Mouse (Mus musculus) MEL (cell line): ENCODE measurements at regions not wholly inside any gene's neighbourhood (a gene's known extent, or its start where the extent isn't known, plus 50 kb on each side); places are given as distances from the start of the nearest gene placed in this dataset.
A peak's percentile ranks its signal among the peaks of the same experiment; 100 is the strongest.

ENCODE experiments used
- DNase-seq: peaks from one replicate; pipeline ENCODE4 v3.0.0; 2011; ENCODE audit warnings: low read depth, low spot score
- H3K27ac ChIP-seq: 2 replicates; pipeline ENCODE4 v1.5.1; 2012; ENCODE audit warnings: low read depth, mild to moderate bottlenecking, control low read depth, low read length, moderate library complexity; ENCODE audit not compliant: control insufficient read depth
- H3K27me3 ChIP-seq, 2 experiments: fragments of 150-350 bp in 1 of 2; sonication (generic) in 1 of 2; 2 replicates each; pipeline ENCODE4 v1.6.1; 2012; ENCODE audit warnings: low read length in 2 of 2, mild to moderate bottlenecking in 2 of 2, improper control_type of control experiment in 1 of 2, moderate library complexity in 1 of 2; ENCODE audit not compliant: insufficient read depth in 2 of 2, control insufficient read depth in 1 of 2
- H3K36me3 ChIP-seq, 2 experiments: 2 replicates each; pipeline ENCODE4 v1.6.1; 2012 to 2014; ENCODE audit warnings: low read length in 2 of 2, improper control_type of control experiment in 1 of 2, inconsistent platforms in 1 of 2, mild to moderate bottlenecking in 1 of 2; ENCODE audit not compliant: insufficient read depth in 2 of 2, control insufficient read depth in 1 of 2
- H3K4me1 ChIP-seq, 2 experiments: fragments of 150-350 bp in 1 of 2; sonication (generic) in 1 of 2; 2 replicates each; pipeline ENCODE4 v1.6.1; 2012; ENCODE audit warnings: low read length in 2 of 2, improper control_type of control experiment in 1 of 2, mild to moderate bottlenecking in 1 of 2; ENCODE audit not compliant: insufficient read depth in 2 of 2, control insufficient read depth in 1 of 2
- H3K4me3 ChIP-seq, 2 experiments: fragments of 150-350 bp in 1 of 2; sonication (generic) in 1 of 2; 2 replicates each; pipeline ENCODE4 v1.5.1; 2012; ENCODE audit warnings: low read depth in 2 of 2, low read length in 2 of 2, mild to moderate bottlenecking in 2 of 2, moderate library complexity in 2 of 2, control low read depth in 1 of 2, improper control_type of control experiment in 1 of 2; ENCODE audit not compliant: control insufficient read depth in 1 of 2, insufficient read depth in 1 of 2
- H3K79me2 ChIP-seq: 2 replicates; pipeline ENCODE4 v1.6.1; 2012; ENCODE audit warnings: mild to moderate bottlenecking, low read length, moderate library complexity; ENCODE audit not compliant: control insufficient read depth, poor library complexity, insufficient read depth
- H3K9ac ChIP-seq: 2 replicates; pipeline ENCODE4 v1.6.1; 2012; ENCODE audit warnings: low read depth, mild to moderate bottlenecking, control low read depth, low read length, moderate library complexity; ENCODE audit not compliant: control insufficient read depth, poor library complexity, severe bottlenecking
- H3K9me3 ChIP-seq: fragments of 150-350 bp; sonication (generic); replicated peaks from 2 replicates; pipeline ENCODE4 v1.6.1; 2012; ENCODE audit warnings: mild to moderate bottlenecking, low read length, improper control_type of control experiment, moderate library complexity; ENCODE audit not compliant: insufficient read depth
- CTCF ChIP-seq, 3 experiments: IDR thresholded peaks in 2 of 3; conservative IDR thresholded peaks in 1 of 3; 2 replicates each; pipeline ENCODE4 v1.5.1; 2011 to 2012; ENCODE audit warnings: low read length in 3 of 3, low read depth in 2 of 3, mild to moderate bottlenecking in 2 of 3, improper control_type of control experiment in 1 of 3, inconsistent platforms in 1 of 3, mixed read lengths in 1 of 3, moderate library complexity in 1 of 3; ENCODE audit not compliant: control insufficient read depth in 1 of 3, insufficient read depth in 1 of 3, poor library complexity in 1 of 3, severe bottlenecking in 1 of 3
- E2F4 ChIP-seq: IDR thresholded peaks from 2 replicates; pipeline ENCODE4 v1.6.1; 2011; ENCODE audit warnings: low read depth, low read length, improper control_type of control experiment, borderline replicate concordance
- ELF1 ChIP-seq: IDR thresholded peaks from 2 replicates; pipeline ENCODE4 v1.6.1; 2014; ENCODE audit warnings: low read depth, mild to moderate bottlenecking, inconsistent platforms, low read length, improper control_type of control experiment, moderate library complexity
- ETS1 ChIP-seq: IDR thresholded peaks from 2 replicates; pipeline ENCODE4 v1.6.1; 2012; ENCODE audit warnings: low read depth, mild to moderate bottlenecking, inconsistent platforms, low read length, improper control_type of control experiment, moderate library complexity
- MAFK ChIP-seq: IDR thresholded peaks from 2 replicates; pipeline ENCODE4 v1.6.1; 2011; ENCODE audit warnings: low read depth, mild to moderate bottlenecking, low read length, improper control_type of control experiment, borderline replicate concordance
- MXI1 ChIP-seq: IDR thresholded peaks from 2 replicates; pipeline ENCODE4 v1.6.1; 2011; ENCODE audit warnings: mild to moderate bottlenecking, low read depth, low read length, improper control_type of control experiment
- MYB ChIP-seq: IDR thresholded peaks from 2 replicates; pipeline ENCODE4 v1.6.1; 2011; ENCODE audit warnings: mild to moderate bottlenecking, low read depth, low read length, improper control_type of control experiment
- MYC ChIP-seq: IDR thresholded peaks from 2 replicates; pipeline ENCODE4 v1.6.1; 2011; ENCODE audit warnings: low read depth, mild to moderate bottlenecking, low read length, improper control_type of control experiment, moderate library complexity
- POLR2AphosphoS2 ChIP-seq: IDR thresholded peaks from 2 replicates; pipeline ENCODE4 v1.6.1; 2011; ENCODE audit warnings: low read length, improper control_type of control experiment
- POLR2AphosphoS5 ChIP-seq: IDR thresholded peaks from 2 replicates; pipeline ENCODE4 v1.6.1; 2012; ENCODE audit warnings: low read depth, borderline replicate concordance, mild to moderate bottlenecking, inconsistent platforms, low read length, moderate library complexity, mixed read lengths
- SIN3A ChIP-seq: IDR thresholded peaks from 2 replicates; pipeline ENCODE4 v1.6.1; 2012; ENCODE audit warnings: low read length, improper control_type of control experiment, inconsistent platforms
- SMC3 ChIP-seq: IDR thresholded peaks from 2 replicates; pipeline ENCODE4 v1.6.1; 2011; ENCODE audit warnings: low read depth, low read length, improper control_type of control experiment
- TAL1 ChIP-seq: IDR thresholded peaks from 2 replicates; pipeline ENCODE4 v1.6.1; 2012; ENCODE audit warnings: mild to moderate bottlenecking, inconsistent platforms, low read length, moderate library complexity, mixed read lengths
- UBTF ChIP-seq: IDR thresholded peaks from 2 replicates; pipeline ENCODE4 v1.6.1; 2012; ENCODE audit warnings: low read depth, mild to moderate bottlenecking, inconsistent platforms, low read length, improper control_type of control experiment, moderate library complexity, borderline replicate concordance; ENCODE audit not compliant: insufficient read depth
- USF2 ChIP-seq, 2 experiments: IDR thresholded peaks; 2 replicates each; pipeline ENCODE4 v1.6.1; 2011 to 2012; ENCODE audit warnings: improper control_type of control experiment in 2 of 2, low read length in 2 of 2, borderline replicate concordance in 1 of 2, inconsistent platforms in 1 of 2, low read depth in 1 of 2, mild to moderate bottlenecking in 1 of 2; ENCODE audit not compliant: insufficient read depth in 1 of 2
- ZMIZ1 ChIP-seq: IDR thresholded peaks from 2 replicates; pipeline ENCODE4 v1.6.1; 2012; ENCODE audit warnings: low read depth, mild to moderate bottlenecking, inconsistent platforms, low read length, improper control_type of control experiment, moderate library complexity

DNA sequence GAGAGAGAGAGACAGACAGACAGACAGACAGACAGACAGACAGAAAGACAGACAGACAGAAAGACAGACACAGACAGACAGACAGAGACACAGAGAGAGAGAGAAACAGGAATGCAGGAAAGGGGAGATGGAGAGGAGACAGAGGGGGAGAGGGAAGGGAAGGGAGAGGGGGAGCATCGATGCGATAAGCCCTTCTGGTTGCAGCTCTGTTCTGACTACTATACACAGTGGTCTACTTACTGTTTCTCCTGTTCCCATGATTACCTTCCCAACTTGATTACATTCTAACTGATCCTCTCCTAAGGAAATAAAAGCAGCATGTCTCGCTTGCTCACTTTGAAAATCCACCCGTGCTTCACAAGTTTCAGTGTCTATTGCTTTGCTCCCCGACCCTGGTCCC lies 116.8 kb upstream of the Selenok start:
- TF ChIP-seq ELF1 = no peak
- TF ChIP-seq MYB = no peak
- no peak for TF ChIP-seq MYC
- TF ChIP-seq POLR2AphosphoS2 = no peak
- no peak for TF ChIP-seq MAFK
- TF ChIP-seq ZMIZ1 = no peak
- no peak for TF ChIP-seq TAL1
- TF ChIP-seq UBTF = no peak
- TF ChIP-seq E2F4 = no peak
- no peak for TF ChIP-seq SMC3
- no peak for TF ChIP-seq SIN3A
- TF ChIP-seq USF2 (IDR thresholded peaks at IDR 0.05; ENCODE audit: borderline replicate concordance in 1 of 2, insufficient read depth in 1 of 2, low read depth in 1 of 2, low read length in 2 of 2) = no peak
- TF ChIP-seq ETS1 = no peak
- no peak for TF ChIP-seq MXI1
- no peak for TF ChIP-seq POLR2AphosphoS5
- Histone ChIP-seq H3K27me3 (no peaks in the 10 kb centered on the region), H3K27ac (no peak overlapping the region), H3K79me2 (no peaks in the 10 kb centered on the region), H3K4me3 (no peak overlapping the region), H3K4me1 (no peaks in the 10 kb centered on the region), H3K36me3 (no peaks in the 10 kb centered on the region), H3K9ac (no peak overlapping the region), H3K9me3 (no peaks in the 10 kb centered on the region)
- no peak for DNase-seq

DNA sequence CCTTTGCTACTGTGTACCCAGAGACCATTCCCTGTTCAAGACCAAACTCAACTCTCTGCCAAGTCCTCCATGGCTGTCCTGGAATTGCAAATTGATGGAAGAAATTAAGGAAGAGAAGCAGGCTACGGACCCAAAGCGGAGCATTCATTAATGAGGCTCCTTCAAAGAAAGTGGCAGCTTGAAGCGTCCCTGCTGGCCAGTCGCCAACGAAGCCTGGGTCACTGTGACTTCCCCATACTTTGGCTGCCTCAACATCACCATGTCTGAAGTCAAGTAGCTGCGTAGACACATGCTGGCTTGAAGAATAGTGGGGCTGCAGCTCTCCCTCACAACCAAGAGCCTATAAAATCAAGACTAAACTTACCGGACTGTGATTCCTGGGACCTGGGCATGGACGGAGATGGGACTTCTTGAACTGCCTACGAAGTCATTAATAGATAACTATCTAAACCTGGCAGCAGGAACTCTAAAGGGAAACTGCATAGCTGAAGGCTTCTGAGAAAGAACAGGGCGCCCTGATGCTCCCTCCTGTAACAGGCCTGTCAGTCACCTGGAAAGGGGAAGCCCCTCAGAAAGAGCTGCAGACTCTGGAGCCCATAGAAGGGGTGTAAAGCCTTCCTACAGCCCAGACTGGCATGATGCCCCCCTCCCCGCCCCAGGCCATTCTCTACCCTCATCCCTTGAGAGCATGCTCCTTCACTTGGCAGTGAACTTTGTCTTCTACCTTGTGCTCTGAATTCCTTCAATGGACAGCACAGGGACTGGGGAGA lies 116.0 kb upstream of the Selenok start:
- peak; percentile 2 for DNase-seq
- no peaks in the 10 kb centered on the region for H3K27me3 ChIP-seq
- no peak overlapping the region for H3K27ac ChIP-seq
- H3K4me1 ChIP-seq = no peaks in the 10 kb centered on the region
- H3K79me2 ChIP-seq = no peaks in the 10 kb centered on the region
- H3K9ac ChIP-seq = no peak overlapping the region
- TF ChIP-seq E2F4 (no peak), CTCF (IDR thresholded peaks at IDR 0.05 in 2 of 3, conservative IDR thresholded peaks at IDR 0.05 in 1 of 3; ENCODE audit: control insufficient read depth in 1 of 3, insufficient read depth in 1 of 3, low read depth in 2 of 3, low read length in 3 of 3, poor library complexity in 1 of 3, severe bottlenecking in 1 of 3) (no peak), MXI1 (no peak)
- no peaks in the 10 kb centered on the region for H3K9me3 ChIP-seq
- no peak overlapping the region for H3K4me3 ChIP-seq
- H3K36me3 ChIP-seq = no peaks in the 10 kb centered on the region
